Mouse (Mus musculus) liver, adult (tissue): ENCODE measurements around the gene Stambp.

Experiments used
- GATA4 ChIP-seq: IDR thresholded peaks from 2 replicates; pipeline ENCODE4 v1.6.1; 2014; ENCODE audit warnings: mild to moderate bottlenecking, low read length; ENCODE audit not compliant: insufficient replicate concordance

Gene Stambp

GRCm38 (mm10) chr6:83515172-83515571 is 57.4 kb downstream of the Stambp start:
- TF ChIP-seq GATA4, result no peak

GRCm38 (mm10) chr6:83512495-83512894 is 60.0 kb downstream of the Stambp start:
- TF ChIP-seq GATA4, result no peak

- TF ChIP-seq GATA4, result no peak
Observed at GRCm38 (mm10) chr6:83510210-83510609, 62.3 kb downstream of the Stambp start.

- no peak for TF ChIP-seq GATA4
Observed at GRCm38 (mm10) chr6:83509442-83509841, 63.1 kb downstream of the Stambp start.

- TF ChIP-seq GATA4, result no peak
Observed at GRCm38 (mm10) chr6:83507168-83507546, 65.4 kb downstream of the Stambp start.

- TF ChIP-seq GATA4, result no peak; the same call in 1 of the 2 replicates
Observed at GRCm38 (mm10) chr6:83506258-83507167, 66.0 kb downstream of the Stambp start, which contains the start of gene Dguok. Gene Dguok, minus strand, starts transcription at chr6:83506969.

GRCm38 (mm10) chr6:83505554-83505953 is 67.0 kb downstream of the Stambp start:
- TF ChIP-seq GATA4, result no peak

GRCm38 (mm10) chr6:83503361-83503760 is 69.2 kb downstream of the Stambp start:
- no peak for TF ChIP-seq GATA4

- TF ChIP-seq GATA4, result no peak
Observed at GRCm38 (mm10) chr6:83502656-83503055, 69.9 kb downstream of the Stambp start.

- no peak for TF ChIP-seq GATA4
Observed at GRCm38 (mm10) chr6:83501524-83502310, 70.8 kb downstream of the Stambp start.

- TF ChIP-seq GATA4, result no peak
Observed at GRCm38 (mm10) chr6:83500462-83500861, 72.1 kb downstream of the Stambp start.

- no peak for TF ChIP-seq GATA4
Observed at GRCm38 (mm10) chr6:83499078-83499477, 73.5 kb downstream of the Stambp start.

GRCm38 (mm10) chr6:83496753-83497710 is 75.5 kb downstream of the Stambp start:
- TF ChIP-seq GATA4, result no peak

- no peak for TF ChIP-seq GATA4
Observed at GRCm38 (mm10) chr6:83496009-83496752, 76.3 kb downstream of the Stambp start.
